8 mouse cellular contexts compared by ENCODE assay signal in genomic region chr11:68975085-68975484, GRCm38 (mm10). TPM values are rescaled to one million over a fixed set of nuclear protein-coding genes. Genes with fewer than 3 reads are reported as not detected.
DNase-seq lines count a peak whose midpoint lies in the region; ATAC-seq and TF ChIP-seq lines count a peak whose summit lies in the region.

Gene Rangrf (minus strand): TSS chr11:68975185.

- no peak within 1 kb of the TSS for H3K27ac ChIP-seq in kidney, embryonic 16.5 days (ENCODE audit: low read length)
- H3K27ac ChIP-seq in intestine, postnatal 0 days (ENCODE audit: low read depth, low read length), result no peak within 1 kb of the TSS
- no peak within 1 kb of the TSS for H3K27ac ChIP-seq in midbrain, embryonic 13.5 days

- intact Hi-C loops in gastrocnemius, postnatal 36 days (cut with DNase I), result no loop called here

- no peak for TF ChIP-seq CTCF in intestine, postnatal 0 days (IDR thresholded peaks at IDR 0.05; ENCODE audit: low read depth)

- no peaks in the 10 kb centered on the region for H3K36me3 ChIP-seq in kidney, embryonic 16.5 days (ENCODE audit: insufficient read depth, low read length)
- no peaks in the 10 kb centered on the region for H3K36me3 ChIP-seq in intestine, postnatal 0 days (ENCODE audit: control insufficient read depth, insufficient read depth)
- no peaks in the 10 kb centered on the region for H3K36me3 ChIP-seq in midbrain, embryonic 13.5 days

- H3K4me2 ChIP-seq in kidney, embryonic 16.5 days (replicated peaks; ENCODE audit: low read depth, low read length), result peak within 1 kb of the TSS; percentile 75
- H3K4me2 ChIP-seq in intestine, postnatal 0 days (replicated peaks; ENCODE audit: low read depth), result peak within 1 kb of the TSS; percentile 64
- peak within 1 kb of the TSS; percentile 66 for H3K4me2 ChIP-seq in midbrain, embryonic 13.5 days (replicated peaks)

- DNase-seq in kidney, postnatal 25 days, result no peak
- DNase-seq in adrenal gland, postnatal 25 days, result no peak
- DNase-seq in gastrocnemius, postnatal 36 days, result no peak
- DNase-seq in testis, postnatal 14 days (ENCODE audit: low spot score), result no peak
- DNase-seq in thymus, postnatal 10 days (ENCODE audit: low spot score in 2 of 2), result no peak

- no peaks in the 10 kb centered on the region for H3K27me3 ChIP-seq in kidney, embryonic 16.5 days (ENCODE audit: insufficient read depth, low read length)
- no peaks in the 10 kb centered on the region for H3K27me3 ChIP-seq in intestine, postnatal 0 days (replicated peaks; ENCODE audit: control insufficient read depth, insufficient read depth, low read length)
- H3K27me3 ChIP-seq in midbrain, embryonic 13.5 days, result 0 out of 2 replicates have a peak, but pooled peaks cover 5% of the 10 kb centered on the region

- no peak for ATAC-seq in kidney, embryonic 16.5 days (ENCODE audit: low FRiP score, low TSS enrichment)
- ATAC-seq in intestine, postnatal 0 days, result no peak
- ATAC-seq in midbrain, embryonic 13.5 days, result no peak

- peak within 1 kb of the TSS; percentile 56 for H3K4me3 ChIP-seq in kidney, embryonic 16.5 days (ENCODE audit: low read length)
- peak within 1 kb of the TSS; percentile 25 for H3K4me3 ChIP-seq in intestine, postnatal 0 days (ENCODE audit: low read depth, low read length)
- H3K4me3 ChIP-seq in midbrain, embryonic 13.5 days (replicated peaks), result peak within 1 kb of the TSS; percentile 45

- peaks cover 10% of the 10 kb centered on the region for H3K4me1 ChIP-seq in kidney, embryonic 16.5 days (ENCODE audit: insufficient read depth, low read length)
- peaks cover 6% of the 10 kb centered on the region for H3K4me1 ChIP-seq in intestine, postnatal 0 days (replicated peaks; ENCODE audit: control insufficient read depth, insufficient read depth, low read length)
- peaks cover 12% of the 10 kb centered on the region for H3K4me1 ChIP-seq in midbrain, embryonic 13.5 days (replicated peaks)

- H3K9me3 ChIP-seq in kidney, embryonic 16.5 days (ENCODE audit: low read length), result no peaks in the 10 kb centered on the region
- no peaks in the 10 kb centered on the region for H3K9me3 ChIP-seq in intestine, postnatal 0 days (ENCODE audit: control insufficient read depth)
- no peaks in the 10 kb centered on the region for H3K9me3 ChIP-seq in midbrain, embryonic 13.5 days

- 80% methylated on average over 7 of the region's 7 CpGs for WGBS in kidney, embryonic 16.5 days
- 80% methylated on average over 7 of the region's 7 CpGs for WGBS in intestine, postnatal 0 days
- 82% methylated on average over 7 of the region's 7 CpGs for WGBS in midbrain, embryonic 13.5 days

- H3K9ac ChIP-seq in kidney, embryonic 16.5 days (replicated peaks; ENCODE audit: low read length), result peak within 1 kb of the TSS; percentile 61
- no peak within 1 kb of the TSS for H3K9ac ChIP-seq in intestine, postnatal 0 days (ENCODE audit: low read depth, low read length)
- 0 out of 2 replicates have a peak within 1 kb of the TSS, but pooled peaks have one; percentile 36 for H3K9ac ChIP-seq in midbrain, embryonic 13.5 days (replicated peaks)

RNA-seq across cellular contexts. Expression of gene Rangrf, which starts in this region (rescaled TPM):
- 62.3 and 63.9 TPM in 2 replicates for polyA plus RNA-seq in kidney, embryonic 16.5 days (2015; fragmentation: Nextera tagmentation; extraction: Ambion mirVana)
- 20.7 and 22.4 TPM in 2 replicates for total RNA-seq in adrenal gland, postnatal 25 days (2021)
- total RNA-seq in gastrocnemius, postnatal 36 days (2021), result 10 to 100 TPM; 58.7 to 65.4 TPM
- polyA plus RNA-seq in intestine, postnatal 0 days (2015; fragmentation: Nextera tagmentation; extraction: Ambion mirVana), result 13.6 and 16.5 TPM in 2 replicates
- polyA plus RNA-seq in midbrain, embryonic 13.5 days (2015; fragmentation: Nextera tagmentation; extraction: Ambion mirVana), result 30.4 and 31.6 TPM in 2 replicates
